8 mouse cellular contexts compared by ENCODE assay signal in genomic region chrX:52611541-52611940, GRCm38 (mm10). TPM values are rescaled to one million over a fixed set of nuclear protein-coding genes. Genes with fewer than 3 reads are reported as not detected.
DNase-seq lines count a peak whose midpoint lies in the region; ATAC-seq and TF ChIP-seq lines count a peak whose summit lies in the region.

No protein-coding gene starts in this region.

- 16% methylated on average over 6 of the region's 6 CpGs for WGBS in heart, embryonic 13.5 days
- 48% methylated on average over 3 of the region's 6 CpGs for WGBS in liver, embryonic 15.5 days (ENCODE audit: insufficient replicate concordance)

- intact Hi-C loops in heart, postnatal 25 days (cut with DNase I), result no loop called here

- H3K4me2 ChIP-seq in heart, embryonic 13.5 days, result peak overlapping the region; percentile 72
- 0 out of 2 replicates have a peak overlapping the region, but pooled peaks have one; percentile 23 for H3K4me2 ChIP-seq in liver, embryonic 15.5 days

- H3K9ac ChIP-seq in heart, embryonic 13.5 days, result peak overlapping the region; percentile 85
- no peak overlapping the region for H3K9ac ChIP-seq in liver, embryonic 15.5 days

- H3K27ac ChIP-seq in heart, embryonic 13.5 days (replicated peaks), result peak overlapping the region; percentile 82; the same call in 1 of the 2 replicates
- H3K27ac ChIP-seq in liver, embryonic 15.5 days (replicated peaks), result no peak overlapping the region

- H3K4me1 ChIP-seq in heart, embryonic 13.5 days, result peaks cover 17% of the 10 kb centered on the region
- H3K4me1 ChIP-seq in liver, embryonic 15.5 days (replicated peaks), result no peaks in the 10 kb centered on the region

- no peak for ATAC-seq in heart, embryonic 13.5 days (ENCODE audit: extremely low read depth, insufficient number of reproducible peaks, low FRiP score, low TSS enrichment)
- ATAC-seq in liver, embryonic 15.5 days (ENCODE audit: insufficient read depth), result no peak

- DNase-seq in heart, postnatal 25 days (ENCODE audit: low spot score), result no peak
- DNase-seq in brain, embryonic 14.5 days (ENCODE audit: low read depth), result peak; percentile 17
- peak; percentile 34 for DNase-seq in heart, postnatal 4 days
- no peak for DNase-seq in right cerebral cortex, adult 18-20 months
- no peak for DNase-seq in layer of hippocampus, postnatal 25 days (ENCODE audit: extremely low spot score in 1 of 2, low spot score in 1 of 2)
- no peak for DNase-seq in Muller cell, postnatal 12 days (ENCODE audit: inconsistent ontology term)

- H3K27me3 ChIP-seq in heart, embryonic 13.5 days (replicated peaks), result peaks cover 8% of the 10 kb centered on the region; the same call in 1 of the 2 replicates
- H3K27me3 ChIP-seq in liver, embryonic 15.5 days, result peaks cover 39% of the 10 kb centered on the region

- no peaks in the 10 kb centered on the region for H3K36me3 ChIP-seq in heart, embryonic 13.5 days
- H3K36me3 ChIP-seq in liver, embryonic 15.5 days (replicated peaks), result no peaks in the 10 kb centered on the region

- TF ChIP-seq CTCF in brain, embryonic 14.5 days (IDR thresholded peaks at IDR 0.05; ENCODE audit: borderline replicate concordance, extremely low read depth, insufficient read depth, insufficient read length), result no peak

- TF ChIP-seq POLR2A in brain, embryonic 14.5 days (IDR thresholded peaks at IDR 0.05; ENCODE audit: borderline replicate concordance, extremely low read depth, insufficient read depth, insufficient read length, poor library complexity, severe bottlenecking), result no peak

- no peaks in the 10 kb centered on the region for H3K9me3 ChIP-seq in heart, embryonic 13.5 days
- no peaks in the 10 kb centered on the region for H3K9me3 ChIP-seq in liver, embryonic 15.5 days (replicated peaks)

- peak overlapping the region; percentile 66 for H3K4me3 ChIP-seq in heart, embryonic 13.5 days
- H3K4me3 ChIP-seq in liver, embryonic 15.5 days (replicated peaks), result peak overlapping the region; percentile 47; the same call in 1 of the 2 replicates

RNA-seq across cellular contexts. Expression of gene Gpc3, which starts 2.2 kb away (rescaled TPM):
- polyA plus RNA-seq in heart, embryonic 13.5 days (2015; fragmentation: Nextera tagmentation; extraction: Ambion mirVana), result 511 and 538 TPM in 2 replicates
- total RNA-seq in heart, postnatal 25 days (2021), result 10 to 100 TPM; 14.6 to 22.6 TPM
- polyA plus RNA-seq in brain, embryonic 14.5 days (2012; rRNA removed), result 39.1 and 71.1 TPM in 2 replicates
- 10 to 100 TPM; 76.0 to 79.7 TPM for total RNA-seq in heart, postnatal 4 days (2021)
- 268 and 289 TPM in 2 replicates for polyA plus RNA-seq in liver, embryonic 15.5 days (2015; fragmentation: Nextera tagmentation; extraction: Ambion mirVana)
- total RNA-seq in layer of hippocampus, postnatal 25 days (2021), result 1 to 10 TPM; 3.4 to 7.1 TPM

Comparison
In these comparisons a context has a peak if more than half of its experiments do, and no peak if none do; other contexts are left out.
1. DNase-seq: peak in brain, embryonic 14.5 days (single experiment) and heart, postnatal 4 days (single experiment); none in heart, postnatal 25 days (single experiment), right cerebral cortex, adult 18-20 months (single experiment), layer of hippocampus, postnatal 25 days (0 of 2) and Muller cell, postnatal 12 days (single experiment).